Mouse (Mus musculus): ENCODE data around the gene Olfr469. TPM values are rescaled to one million over a fixed set of nuclear protein-coding genes. Genes with fewer than 3 reads are reported as not detected.
"Not testable (repeated sequence)": the region's sequence is repeated elsewhere in the genome, so short reads cannot be mapped to it uniquely, and the experiment has no call there.

Gene Olfr469
- total RNA-seq (2018; cell fraction: chromatin; rRNA removed): not detected
- total RNA-seq (2018; cell fraction: cytosol; rRNA removed): not detected
- total RNA-seq (2018; cell fraction: nucleus; rRNA removed): not detected
- not detected in 3 replicates for polyA plus RNA-seq (2018)

GRCm38 (mm10) chr7:107825441-107825840 lies at the start of gene Olfr469:
Gene Olfr469, minus strand, starts transcription at chr7:107825541.
- not testable (repeated sequence) for H3K36me3 ChIP-seq (ENCODE audit: inconsistent target); H3K79me2 ChIP-seq (ENCODE audit: inconsistent target); H3K27ac ChIP-seq; H3K4me3 ChIP-seq (ENCODE audit: inconsistent target)

GRCm38 (mm10) chr7:107847390-107847789 lies 22.0 kb upstream of the Olfr469 start, which contains the start of gene Olfr470:
Gene Olfr470, minus strand, starts transcription at chr7:107847490.
- H3K4me3 ChIP-seq (ENCODE audit: inconsistent target); H3K27ac ChIP-seq; H3K36me3 ChIP-seq (ENCODE audit: inconsistent target); H3K79me2 ChIP-seq (ENCODE audit: inconsistent target): not testable (repeated sequence)
- no CpG with 5 or more reads among the region's 1 CpGs for WGBS (ENCODE audit: missing documents)

GRCm38 (mm10) chr7:107841719-107842118 lies 16.4 kb upstream of the Olfr469 start:
- Histone ChIP-seq H3K27ac (no peak overlapping the region), H3K4me3 (ENCODE audit: inconsistent target) (no peak overlapping the region), H3K36me3 (ENCODE audit: inconsistent target) (no peaks in the 10 kb centered on the region), H3K79me2 (ENCODE audit: inconsistent target) (no peaks in the 10 kb centered on the region)
- WGBS (ENCODE audit: missing documents): 92% methylated on average over 1 of the region's 1 CpGs

GRCm38 (mm10) chr7:107823867-107824266 lies 1.5 kb downstream of the Olfr469 start:
- 0% methylated on average over 1 of the region's 2 CpGs for WGBS (ENCODE audit: missing documents)
- H3K36me3 ChIP-seq (ENCODE audit: inconsistent target); H3K79me2 ChIP-seq (ENCODE audit: inconsistent target); H3K27ac ChIP-seq; H3K4me3 ChIP-seq (ENCODE audit: inconsistent target): not testable (repeated sequence)

GRCm38 (mm10) chr7:107819442-107819841 lies 5.9 kb downstream of the Olfr469 start:
- H3K36me3 ChIP-seq (ENCODE audit: inconsistent target): no peaks in the 10 kb centered on the region
- H3K4me3 ChIP-seq (ENCODE audit: inconsistent target): no peak overlapping the region
- H3K79me2 ChIP-seq (ENCODE audit: inconsistent target): no peaks in the 10 kb centered on the region
- H3K27ac ChIP-seq: no peak overlapping the region

GRCm38 (mm10) chr7:107811963-107812362 lies 13.4 kb downstream of the Olfr469 start, which contains the start of gene Olfr467:
Gene Olfr467, plus strand, starts transcription at chr7:107812263.
- Histone ChIP-seq H3K36me3 (ENCODE audit: inconsistent target) (no peaks in the 10 kb centered on the region), H3K4me3 (ENCODE audit: inconsistent target) (no peak within 1 kb of the TSS), H3K27ac (no peak within 1 kb of the TSS), H3K79me2 (ENCODE audit: inconsistent target) (no peaks in the 10 kb centered on the region)

- 63% methylated on average over 3 of the region's 3 CpGs for WGBS (ENCODE audit: missing documents)
- no peaks in the 10 kb centered on the region for H3K36me3 ChIP-seq (ENCODE audit: inconsistent target)
- no peak overlapping the region for H3K27ac ChIP-seq
- no peak overlapping the region for H3K4me3 ChIP-seq (ENCODE audit: inconsistent target)
- H3K79me2 ChIP-seq (ENCODE audit: inconsistent target): no peaks in the 10 kb centered on the region
These were observed 23.2 kb downstream of the Olfr469 start for GRCm38 (mm10) chr7:107802138-107802537.

GRCm38 (mm10) chr7:107801108-107801507 lies 24.2 kb downstream of the Olfr469 start, which contains the start of gene Ovch2:
Gene Ovch2, minus strand, starts transcription at chr7:107801208.
- 81% methylated on average over 2 of the region's 2 CpGs for WGBS (ENCODE audit: missing documents)
- no peak within 1 kb of the TSS for H3K4me3 ChIP-seq (ENCODE audit: inconsistent target)
- H3K27ac ChIP-seq: no peak within 1 kb of the TSS
- H3K79me2 ChIP-seq (ENCODE audit: inconsistent target): no peaks in the 10 kb centered on the region
- no peaks in the 10 kb centered on the region for H3K36me3 ChIP-seq (ENCODE audit: inconsistent target)

- H3K79me2 ChIP-seq (ENCODE audit: inconsistent target): no peaks in the 10 kb centered on the region
- H3K4me3 ChIP-seq (ENCODE audit: inconsistent target): no peak overlapping the region
- H3K36me3 ChIP-seq (ENCODE audit: inconsistent target): no peaks in the 10 kb centered on the region
- 79% methylated on average over 2 of the region's 2 CpGs for WGBS (ENCODE audit: missing documents)
- H3K27ac ChIP-seq: no peak overlapping the region
These were observed 28.8 kb downstream of the Olfr469 start for GRCm38 (mm10) chr7:107796500-107796899.

GRCm38 (mm10) chr7:107787977-107788620 lies 37.2 kb downstream of the Olfr469 start:
- 64% methylated on average over 3 of the region's 3 CpGs for WGBS (ENCODE audit: missing documents)
- H3K36me3 ChIP-seq (ENCODE audit: inconsistent target): no peaks in the 10 kb centered on the region
- H3K79me2 ChIP-seq (ENCODE audit: inconsistent target): no peaks in the 10 kb centered on the region
- no peak overlapping the region for H3K27ac ChIP-seq
- no peak overlapping the region for H3K4me3 ChIP-seq (ENCODE audit: inconsistent target)

GRCm38 (mm10) chr7:107779611-107780010 lies 45.7 kb downstream of the Olfr469 start:
- WGBS (ENCODE audit: missing documents): 42% methylated on average over 4 of the region's 4 CpGs

GRCm38 (mm10) chr7:107778216-107778615 lies 47.1 kb downstream of the Olfr469 start:
- H3K27ac ChIP-seq: no peak overlapping the region
- no peak overlapping the region for H3K4me3 ChIP-seq (ENCODE audit: inconsistent target)
- no peaks in the 10 kb centered on the region for H3K36me3 ChIP-seq (ENCODE audit: inconsistent target)
- WGBS (ENCODE audit: missing documents): 100% methylated on average over 1 of the region's 1 CpGs
- H3K79me2 ChIP-seq (ENCODE audit: inconsistent target): no peaks in the 10 kb centered on the region

More at GRCm38 (mm10) chr7:107779611-107780010, 45.7 kb downstream of the Olfr469 start:
- Histone ChIP-seq H3K79me2 (ENCODE audit: inconsistent target) (no peaks in the 10 kb centered on the region), H3K36me3 (ENCODE audit: inconsistent target) (no peaks in the 10 kb centered on the region), H3K4me3 (ENCODE audit: inconsistent target) (no peak overlapping the region), H3K27ac (no peak overlapping the region)

GRCm38 (mm10) chr7:107770812-107771211 lies 54.5 kb downstream of the Olfr469 start:
- Histone ChIP-seq H3K4me3 (ENCODE audit: inconsistent target) (no peak overlapping the region), H3K27ac (no peak overlapping the region), H3K36me3 (ENCODE audit: inconsistent target) (no peaks in the 10 kb centered on the region), H3K79me2 (ENCODE audit: inconsistent target) (no peaks in the 10 kb centered on the region)
- whole genome bisulfite sequencing (ENCODE audit: missing documents): 58% methylated on average over 6 of the region's 6 CpGs

Data from macrophage (primary cell).